Mouse (Mus musculus) neural tube, embryonic 11.5 days (tissue): ENCODE data around the gene Gadl1. TPM values are rescaled to one million over a fixed set of nuclear protein-coding genes. Genes with fewer than 3 reads are reported as not detected.
A peak's percentile ranks its signal among the peaks of the same experiment; 100 is the strongest.
"Not testable (repeated sequence)": the region's sequence is repeated elsewhere in the genome, so short reads cannot be mapped to it uniquely, and the experiment has no call there.

Source experiments
- ATAC-seq: fragments of 200-750 bp; cut with Nextera tagmentation; 2 replicates; pipeline ENCODE4 v1.8.0; 2017; ENCODE audit warnings: moderate number of reproducible peaks, mild to moderate bottlenecking, moderate TSS enrichment, moderate library complexity; ENCODE audit not compliant: insufficient read depth, low FRiP score, low TSS enrichment
- DNase-seq: peaks from one replicate; pipeline ENCODE4 v3.0.0-alpha.2; 2015; ENCODE audit warnings: low spot score
- H3K27ac ChIP-seq: fragments of 300-500 bp; sonication (generic); 2 replicates; pipeline ENCODE4 v1.5.1; 2014; ENCODE audit warnings: low read depth, mild to moderate bottlenecking, low read length
- H3K27me3 ChIP-seq: fragments of 300-500 bp; sonication (generic); 2 replicates; pipeline ENCODE4 v1.6.1; 2014; ENCODE audit warnings: mild to moderate bottlenecking, low read length, mixed read lengths; ENCODE audit not compliant: control insufficient read depth, insufficient read depth
- H3K36me3 ChIP-seq: fragments of 300-500 bp; sonication (generic); 2 replicates; pipeline ENCODE4 v1.6.1; 2014; ENCODE audit warnings: mild to moderate bottlenecking, low read length, moderate library complexity, mixed read lengths; ENCODE audit not compliant: control insufficient read depth, insufficient read depth
- H3K4me1 ChIP-seq: fragments of 300-500 bp; sonication (generic); 2 replicates; pipeline ENCODE4 v1.6.1; 2014; ENCODE audit warnings: low read length, mixed read lengths; ENCODE audit not compliant: control insufficient read depth, insufficient read depth
- H3K4me2 ChIP-seq: fragments of 300-500 bp; sonication (generic); 2 replicates; pipeline ENCODE4 v1.6.1; 2014; ENCODE audit warnings: low read depth, mild to moderate bottlenecking, moderate library complexity
- H3K4me3 ChIP-seq: fragments of 300-500 bp; sonication (generic); 2 replicates; pipeline ENCODE4 v1.5.1; 2014; ENCODE audit warnings: low read depth, low read length
- H3K9ac ChIP-seq: fragments of 300-500 bp; sonication (generic); 2 replicates; pipeline ENCODE4 v1.6.1; 2014; ENCODE audit warnings: mild to moderate bottlenecking, low read length
- H3K9me3 ChIP-seq: fragments of 300-500 bp; sonication (generic); 2 replicates; pipeline ENCODE4 v1.6.1; 2016; ENCODE audit warnings: low read length; ENCODE audit not compliant: control insufficient read depth
- WGBS: fragments of 180-500 bp; shearing (Covaris S2); extraction: QIAGEN DNeasy Blood & Tissue Kit; methylation state at CpG from one replicate; pipeline ENCODE4 v1.1.7; 2014; 5-methylcytosine and 5-hydroxymethylcytosine counted together
- polyA plus RNA-seq: library from polyadenylated mRNA; unstranded; fragments of >200 nt; fragmentation: Nextera tagmentation; extraction: Ambion mirVana; gene quantifications from 2 replicates; pipeline ENCODE4 v1.2.1, GENCODE M21; 2014

Gadl1 gene
- polyA plus RNA-seq, 1 experiment from 2014 or later: 0.32 TPM

- no peak overlapping the region for H3K9ac ChIP-seq
- WGBS: 92% methylated on average over 7 of the region's 7 CpGs
- no peak overlapping the region for H3K4me2 ChIP-seq
- no peaks in the 10 kb centered on the region for H3K27me3 ChIP-seq
- ATAC-seq (no peak), DNase-seq (no peak)
- no peaks in the 10 kb centered on the region for H3K9me3 ChIP-seq
- no peak overlapping the region for H3K4me3 ChIP-seq
- H3K36me3 ChIP-seq: no peaks in the 10 kb centered on the region
- no peak overlapping the region for H3K27ac ChIP-seq
- H3K4me1 ChIP-seq: no peaks in the 10 kb centered on the region
These were observed 109.3 kb downstream of the Gadl1 start for GRCm38 (mm10) chr9:116018586-116018985.

GRCm38 (mm10) chr9:116025371-116025770 is 116.1 kb downstream of the Gadl1 start:
- WGBS: 85% methylated on average over 6 of the region's 6 CpGs
- H3K9me3 ChIP-seq: no peaks in the 10 kb centered on the region
- no peak overlapping the region for H3K4me2 ChIP-seq
- H3K4me1 ChIP-seq: no peaks in the 10 kb centered on the region
- H3K27me3 ChIP-seq: no peaks in the 10 kb centered on the region
- H3K36me3 ChIP-seq: no peaks in the 10 kb centered on the region
- no peak for DNase-seq
- no peak for ATAC-seq
- H3K27ac ChIP-seq: no peak overlapping the region
- H3K4me3 ChIP-seq: no peak overlapping the region
- H3K9ac ChIP-seq: no peak overlapping the region

GRCm38 (mm10) chr9:116029076-116029475 is 119.8 kb downstream of the Gadl1 start:
- Histone ChIP-seq H3K4me1 (no peaks in the 10 kb centered on the region), H3K27ac (no peak overlapping the region), H3K9ac (no peak overlapping the region), H3K36me3 (no peaks in the 10 kb centered on the region), H3K4me3 (no peak overlapping the region), H3K9me3 (no peaks in the 10 kb centered on the region), H3K27me3 (no peaks in the 10 kb centered on the region), H3K4me2 (no peak overlapping the region)
- WGBS: 91% methylated on average over 2 of the region's 2 CpGs
- no peak for ATAC-seq
- DNase-seq: no peak

DNA sequence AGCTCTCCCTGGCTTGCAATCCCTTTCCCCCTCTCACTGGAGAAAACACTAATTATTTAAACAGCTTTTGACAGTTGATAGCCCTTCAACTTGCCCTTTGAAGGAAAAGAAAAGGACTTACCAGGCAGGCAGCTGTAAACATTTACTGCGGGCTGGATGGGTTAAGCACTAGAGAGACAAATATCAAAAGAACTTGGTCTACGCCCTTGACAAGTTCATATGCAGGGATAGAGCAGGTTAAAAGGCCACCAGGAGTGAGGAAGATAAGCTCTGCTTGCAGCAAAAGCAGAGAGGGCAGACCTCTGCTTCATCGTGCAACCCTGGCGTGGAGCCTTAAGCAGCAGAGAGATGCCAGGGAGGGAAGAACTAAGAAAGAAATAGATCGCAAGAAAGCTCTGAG is 123.5 kb downstream of the Gadl1 start:
- no peak for DNase-seq
- WGBS: 58% methylated on average over 5 of the region's 5 CpGs
- H3K36me3 ChIP-seq: no peaks in the 10 kb centered on the region
- ATAC-seq: no peak
- H3K9me3 ChIP-seq: no peaks in the 10 kb centered on the region
- no peaks in the 10 kb centered on the region for H3K27me3 ChIP-seq
- H3K4me3 ChIP-seq: no peak overlapping the region
- no peak overlapping the region for H3K27ac ChIP-seq
- no peaks in the 10 kb centered on the region for H3K4me1 ChIP-seq
- H3K4me2 ChIP-seq: no peak overlapping the region
- no peak overlapping the region for H3K9ac ChIP-seq

- ATAC-seq (no peak), DNase-seq (no peak)
- Histone ChIP-seq H3K27ac (no peak overlapping the region), H3K36me3 (no peaks in the 10 kb centered on the region), H3K9me3 (no peaks in the 10 kb centered on the region), H3K4me1 (no peaks in the 10 kb centered on the region), H3K27me3 (no peaks in the 10 kb centered on the region), H3K9ac (no peak overlapping the region), H3K4me2 (no peak overlapping the region), H3K4me3 (no peak overlapping the region)
- WGBS: 87% methylated on average over 6 of the region's 6 CpGs
These were observed 129.0 kb downstream of the Gadl1 start for GRCm38 (mm10) chr9:116038275-116038674.

GRCm38 (mm10) chr9:116039981-116040380 is 130.7 kb downstream of the Gadl1 start:
- ATAC-seq (no peak), DNase-seq (no peak)
- H3K4me3 ChIP-seq: no peak overlapping the region
- H3K9ac ChIP-seq: no peak overlapping the region
- no peak overlapping the region for H3K4me2 ChIP-seq
- H3K27me3 ChIP-seq: no peaks in the 10 kb centered on the region
- H3K4me1 ChIP-seq: no peaks in the 10 kb centered on the region
- 94% methylated on average over 4 of the region's 4 CpGs for WGBS
- H3K9me3 ChIP-seq: no peaks in the 10 kb centered on the region
- no peaks in the 10 kb centered on the region for H3K36me3 ChIP-seq
- H3K27ac ChIP-seq: no peak overlapping the region

DNA sequence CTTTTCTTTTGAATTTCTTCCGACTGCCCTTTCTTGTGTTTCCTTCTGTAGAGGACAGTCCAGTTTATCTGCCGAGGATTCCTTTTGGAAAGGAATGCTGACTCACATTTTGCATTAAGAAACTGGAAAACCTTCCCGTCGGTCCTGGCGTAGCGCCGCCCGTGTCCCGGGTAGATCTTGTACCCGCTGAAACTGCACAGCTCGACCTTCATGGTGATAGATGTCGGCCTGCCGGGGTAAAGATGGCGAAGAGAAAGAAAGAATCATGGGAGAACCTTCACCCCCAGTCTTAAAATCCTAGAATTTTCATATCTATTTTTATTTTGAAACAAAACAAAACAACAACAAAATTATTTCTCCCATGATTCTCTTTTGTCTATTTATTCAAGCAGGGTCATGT is 131.6 kb downstream of the Gadl1 start:
- H3K36me3 ChIP-seq, H3K4me3 ChIP-seq, ATAC-seq, H3K4me1 ChIP-seq, H3K4me2 ChIP-seq, H3K9ac ChIP-seq, H3K27ac ChIP-seq, H3K27me3 ChIP-seq, DNase-seq, H3K9me3 ChIP-seq: not testable (repeated sequence)
- 96% methylated on average over 14 of the region's 14 CpGs for WGBS

DNA sequence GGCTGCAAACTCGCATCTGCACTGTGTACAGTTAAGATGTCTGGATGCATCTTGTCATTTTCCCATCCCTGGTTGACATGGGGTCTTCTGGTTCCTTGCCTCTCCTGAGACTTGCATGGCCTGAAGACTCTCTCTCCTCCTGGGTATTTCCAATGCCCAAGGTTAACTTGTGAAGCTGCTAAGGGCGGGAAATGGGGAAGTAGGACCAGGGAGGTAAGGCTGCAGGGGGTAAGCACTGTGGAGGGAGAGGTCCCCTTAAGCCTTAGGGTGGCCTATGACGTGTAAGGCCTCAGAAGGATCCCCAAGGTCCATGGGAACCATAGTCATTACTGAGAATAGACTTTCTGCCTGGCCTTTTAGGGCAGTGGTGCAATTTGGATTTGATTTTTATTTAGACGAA is 132.1 kb downstream of the Gadl1 start:
- no peaks in the 10 kb centered on the region for H3K4me1 ChIP-seq
- no peaks in the 10 kb centered on the region for H3K27me3 ChIP-seq
- DNase-seq (no peak), ATAC-seq (no peak)
- H3K27ac ChIP-seq: no peak overlapping the region
- no peak overlapping the region for H3K9ac ChIP-seq
- 73% methylated on average over 4 of the region's 4 CpGs for WGBS
- no peak overlapping the region for H3K4me3 ChIP-seq
- H3K4me2 ChIP-seq: no peak overlapping the region
- H3K36me3 ChIP-seq: no peaks in the 10 kb centered on the region
- no peaks in the 10 kb centered on the region for H3K9me3 ChIP-seq

GRCm38 (mm10) chr9:116041787-116042186 is 132.5 kb downstream of the Gadl1 start:
- 18% methylated on average over 3 of the region's 3 CpGs for WGBS
- H3K9me3 ChIP-seq: no peaks in the 10 kb centered on the region
- no peaks in the 10 kb centered on the region for H3K27me3 ChIP-seq
- no peak overlapping the region for H3K9ac ChIP-seq
- H3K4me2 ChIP-seq: no peak overlapping the region
- no peak overlapping the region for H3K27ac ChIP-seq
- H3K4me3 ChIP-seq: no peak overlapping the region
- H3K4me1 ChIP-seq: no peaks in the 10 kb centered on the region
- no peaks in the 10 kb centered on the region for H3K36me3 ChIP-seq
- DNase-seq (peak; percentile 87), ATAC-seq (no peak)
